Mouse (Mus musculus): ENCODE measurements around the gene Upk2. TPM values are rescaled to one million over a fixed set of nuclear protein-coding genes. Genes with fewer than 3 reads are reported as not detected.
"Not testable (repeated sequence)": the region's sequence is repeated elsewhere in the genome, so short reads cannot be mapped to it uniquely, and the experiment has no call there.

The Upk2 gene
- polyA plus RNA-seq, 1 experiment from 2014 or later = not detected

DNA sequence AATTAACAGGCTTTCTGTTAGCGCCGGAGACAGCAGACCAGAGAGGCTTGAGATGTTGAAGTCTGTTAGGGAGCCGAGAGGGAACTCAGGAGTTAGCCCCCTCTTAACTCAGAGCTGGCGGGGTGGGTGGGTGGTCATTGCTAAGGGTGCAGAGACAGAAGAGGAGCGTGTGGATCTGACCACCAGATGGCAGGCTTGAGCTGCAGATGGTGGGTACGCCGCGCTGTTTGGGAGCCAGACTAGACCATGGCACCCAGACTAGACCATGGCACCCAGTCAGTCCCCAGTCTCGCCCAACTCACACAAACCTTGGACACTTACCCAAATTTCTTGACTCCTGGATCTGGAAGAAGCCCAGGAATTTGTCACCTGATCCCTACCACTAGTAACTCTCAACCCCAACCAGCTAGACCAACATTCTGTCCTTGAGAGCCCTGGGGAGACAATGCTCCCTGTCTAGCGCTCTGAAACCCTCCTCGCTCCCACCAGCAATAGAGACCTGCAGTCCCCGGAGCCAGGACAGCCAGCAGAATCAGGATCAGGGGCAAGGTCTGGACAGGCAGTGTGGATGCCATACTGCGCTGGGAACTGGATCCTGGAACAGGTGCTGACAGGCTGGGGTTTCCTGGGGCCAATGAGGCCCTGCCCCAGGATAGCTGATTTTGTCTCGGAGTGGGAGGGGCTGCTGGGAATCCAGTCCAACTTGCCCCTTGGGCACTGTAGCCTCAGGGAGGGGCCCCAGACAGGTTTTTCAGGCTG, 465 bp downstream of the Upk2 start:
- no peak overlapping the region for H3K4me2 ChIP-seq
- peaks cover 58% of the 10 kb centered on the region for H3K27me3 ChIP-seq
- WGBS (ENCODE audit: insufficient replicate concordance) = 12% methylated on average over 14 of the region's 14 CpGs
- H3K36me3 ChIP-seq = no peaks in the 10 kb centered on the region
- DNase-seq (peak; percentile 48), ATAC-seq (ENCODE audit: low read depth) (peak; percentile 50; the same call in 1 of the 2 replicates)
- no peak overlapping the region for H3K27ac ChIP-seq
- no peaks in the 10 kb centered on the region for H3K9me3 ChIP-seq (replicated peaks)
- no peak overlapping the region for H3K4me3 ChIP-seq (replicated peaks)
- no peak overlapping the region for H3K9ac ChIP-seq
- H3K4me1 ChIP-seq (replicated peaks) = no peaks in the 10 kb centered on the region

DNA sequence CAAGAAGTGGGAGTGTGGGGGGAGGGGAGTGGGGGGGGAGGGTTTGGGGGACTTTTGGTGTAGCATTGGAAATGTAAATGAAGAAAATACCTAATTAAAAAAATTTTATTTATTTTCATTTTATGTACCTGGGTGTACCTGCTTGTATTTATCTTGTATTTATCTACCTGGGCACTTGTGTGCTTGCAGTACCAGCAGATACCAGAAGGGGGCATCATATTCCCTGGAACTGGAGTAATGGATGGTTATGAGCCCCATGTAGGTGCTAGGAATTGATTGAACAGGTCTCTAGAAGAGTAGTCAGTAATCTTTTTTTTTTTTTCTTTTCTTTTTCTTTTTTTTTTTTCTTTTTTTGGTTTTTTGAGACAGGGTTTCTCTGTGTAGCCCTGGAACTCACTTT, 4.4 kb downstream of the Upk2 start:
- Histone ChIP-seq H3K27me3 (peaks cover 29% of the 10 kb centered on the region), H3K4me1 (replicated peaks) (no peaks in the 10 kb centered on the region), H3K4me3 (replicated peaks) (no peak overlapping the region), H3K9me3 (replicated peaks) (no peaks in the 10 kb centered on the region), H3K27ac (no peak overlapping the region), H3K9ac (no peak overlapping the region), H3K36me3 (no peaks in the 10 kb centered on the region), H3K4me2 (no peak overlapping the region)
- no peak for ATAC-seq (ENCODE audit: low read depth)
- DNase-seq = no peak

DNA sequence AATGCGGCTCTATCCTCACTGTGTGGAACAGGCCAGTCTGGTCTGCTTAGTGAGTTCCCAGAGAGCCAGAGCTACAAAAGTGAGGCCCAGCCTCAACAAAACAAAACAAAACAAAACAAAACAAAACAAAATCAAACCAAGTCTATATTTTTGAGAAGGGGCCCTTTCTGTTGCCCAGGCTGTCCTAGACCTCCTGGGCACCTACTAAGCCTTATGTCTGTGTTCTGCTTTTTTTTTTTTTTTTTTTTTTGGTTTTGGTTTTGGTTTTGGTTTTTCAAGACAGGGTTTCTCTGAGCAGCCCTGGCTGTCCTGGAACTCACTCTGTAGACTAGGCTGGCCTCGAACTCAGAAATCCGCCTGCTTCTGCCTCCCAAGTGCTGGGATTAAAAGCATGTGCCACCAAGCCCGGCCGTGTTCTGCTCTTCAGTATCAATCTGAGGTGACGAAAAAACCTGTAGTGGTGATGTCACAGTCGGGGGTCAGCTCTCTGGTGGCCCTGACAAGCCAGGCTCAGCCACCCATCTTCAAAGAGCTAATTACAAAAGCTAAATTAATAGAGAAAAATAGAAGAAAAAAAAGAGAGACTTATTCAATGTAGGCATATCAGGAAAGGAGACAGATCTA, 10.3 kb downstream of the Upk2 start:
- WGBS (ENCODE audit: insufficient replicate concordance) = 62% methylated on average over 7 of the region's 7 CpGs
- H3K27me3 ChIP-seq; H3K4me3 ChIP-seq (replicated peaks); DNase-seq; H3K9ac ChIP-seq; H3K9me3 ChIP-seq (replicated peaks); H3K36me3 ChIP-seq; H3K4me1 ChIP-seq (replicated peaks); H3K27ac ChIP-seq; ATAC-seq (ENCODE audit: low read depth); H3K4me2 ChIP-seq: not testable (repeated sequence)

GRCm38 (mm10) chr9:44440961-44441360, 13.8 kb downstream of the Upk2 start, which contains the start of gene Foxr1:
Gene Foxr1 (minus strand): TSS chr9:44441136.
- Histone ChIP-seq H3K4me1 (replicated peaks) (no peaks in the 10 kb centered on the region), H3K9ac (no peak within 1 kb of the TSS), H3K4me2 (no peak within 1 kb of the TSS), H3K36me3 (no peaks in the 10 kb centered on the region), H3K4me3 (replicated peaks) (no peak within 1 kb of the TSS), H3K9me3 (replicated peaks) (no peaks in the 10 kb centered on the region), H3K27me3 (peaks cover 4% of the 10 kb centered on the region; the same call in 1 of the 2 replicates), H3K27ac (no peak within 1 kb of the TSS)
- DNase-seq = no peak
- ATAC-seq (ENCODE audit: low read depth) = no peak
- 55% methylated on average over 19 of the region's 19 CpGs for WGBS (ENCODE audit: insufficient replicate concordance)

GRCm38 (mm10) chr9:44435747-44436146, 19.0 kb downstream of the Upk2 start:
- no peak for DNase-seq
- no peak overlapping the region for H3K4me3 ChIP-seq (replicated peaks)
- no peak for ATAC-seq (ENCODE audit: low read depth)
- no peak overlapping the region for H3K9ac ChIP-seq
- H3K36me3 ChIP-seq = no peaks in the 10 kb centered on the region
- no peaks in the 10 kb centered on the region for H3K9me3 ChIP-seq (replicated peaks)
- no peak overlapping the region for H3K27ac ChIP-seq
- 21% methylated on average over 6 of the region's 6 CpGs for WGBS (ENCODE audit: insufficient replicate concordance)
- H3K27me3 ChIP-seq = peaks cover 8% of the 10 kb centered on the region; the same call in 1 of the 2 replicates
- H3K4me1 ChIP-seq (replicated peaks) = no peaks in the 10 kb centered on the region
- no peak overlapping the region for H3K4me2 ChIP-seq

- H3K27ac ChIP-seq = no peak overlapping the region
- no peak overlapping the region for H3K4me3 ChIP-seq (replicated peaks)
- H3K9me3 ChIP-seq (replicated peaks) = no peaks in the 10 kb centered on the region
- WGBS (ENCODE audit: insufficient replicate concordance) = 25% methylated on average over 5 of the region's 5 CpGs
- H3K9ac ChIP-seq = no peak overlapping the region
- H3K4me2 ChIP-seq = no peak overlapping the region
- no peaks in the 10 kb centered on the region for H3K4me1 ChIP-seq (replicated peaks)
- no peaks in the 10 kb centered on the region for H3K36me3 ChIP-seq
- peaks cover 4% of the 10 kb centered on the region; the same call in 1 of the 2 replicates for H3K27me3 ChIP-seq
- DNase-seq (no peak), ATAC-seq (ENCODE audit: low read depth) (no peak)
These were observed 22.1 kb downstream of the Upk2 start for GRCm38 (mm10) chr9:44432577-44433185.

DNA sequence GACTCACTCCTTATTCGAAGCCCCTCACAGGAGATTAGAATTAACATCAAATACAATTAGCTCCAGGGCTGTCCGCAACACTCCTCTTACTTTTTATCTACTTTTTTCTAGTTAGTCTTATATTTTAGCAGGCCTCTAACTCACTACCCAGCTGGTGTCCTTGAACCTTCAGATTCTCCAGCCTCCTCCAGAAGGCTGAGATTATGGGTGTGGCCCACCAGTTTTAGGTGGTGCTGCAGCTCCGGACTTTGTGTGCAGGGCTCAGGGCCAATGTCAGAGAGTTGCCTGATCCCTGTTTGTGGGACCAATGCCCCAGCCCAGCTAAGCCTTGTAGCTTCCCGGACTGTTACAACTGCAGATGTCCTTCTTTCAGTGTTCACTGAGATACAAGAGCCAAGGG, 31.2 kb downstream of the Upk2 start:
- H3K36me3 ChIP-seq = no peaks in the 10 kb centered on the region
- no peak overlapping the region for H3K27ac ChIP-seq
- peaks cover 2% of the 10 kb centered on the region for H3K4me1 ChIP-seq (replicated peaks)
- no peak overlapping the region for H3K4me3 ChIP-seq (replicated peaks)
- 0 out of 2 replicates have a peak, but pooled peaks cover 2% of the 10 kb centered on the region for H3K9me3 ChIP-seq (replicated peaks)
- WGBS (ENCODE audit: insufficient replicate concordance) = 55% methylated on average over 4 of the region's 4 CpGs
- no peak overlapping the region for H3K9ac ChIP-seq
- 0 out of 2 replicates have a peak, but pooled peaks cover 3% of the 10 kb centered on the region for H3K27me3 ChIP-seq
- DNase-seq = no peak
- ATAC-seq (ENCODE audit: low read depth) = no peak
- no peak overlapping the region for H3K4me2 ChIP-seq

DNA sequence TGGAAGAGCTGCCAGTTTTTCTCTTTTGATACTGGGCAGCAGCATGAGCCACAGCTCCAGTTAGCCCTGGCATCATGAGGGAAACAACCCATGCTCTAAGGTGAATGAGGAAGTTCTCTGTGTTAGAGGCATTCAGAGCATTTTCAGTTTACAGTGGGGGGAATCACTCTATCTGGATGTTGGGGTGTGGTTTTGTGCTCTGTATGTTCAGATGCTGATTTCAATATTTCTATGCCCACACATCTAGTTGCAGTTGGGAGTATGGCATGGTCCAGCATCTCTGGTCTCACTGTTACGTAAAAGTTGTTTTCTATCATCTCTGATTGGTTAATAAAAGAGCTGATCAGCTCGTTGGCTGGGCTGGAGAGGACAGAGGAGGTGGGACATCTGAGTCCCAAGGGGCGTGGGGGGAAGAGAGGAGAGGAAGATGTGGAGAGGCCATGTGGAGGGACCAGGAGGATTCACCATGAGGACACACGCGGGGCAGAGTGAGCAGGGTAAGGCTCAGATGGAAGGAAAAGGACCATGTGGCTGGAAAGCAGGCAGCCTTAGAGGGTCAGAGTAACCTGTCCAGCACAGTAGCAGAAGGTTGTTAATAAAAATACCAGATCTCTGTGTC, 34.4 kb downstream of the Upk2 start:
- peaks cover 21% of the 10 kb centered on the region for H3K4me1 ChIP-seq (replicated peaks)
- no peak overlapping the region for H3K4me2 ChIP-seq
- ATAC-seq (ENCODE audit: low read depth) (no peak), DNase-seq (no peak)
- H3K27ac ChIP-seq = no peak overlapping the region
- WGBS (ENCODE audit: insufficient replicate concordance) = 55% methylated on average over 5 of the region's 5 CpGs
- 0 out of 2 replicates have a peak, but pooled peaks cover 3% of the 10 kb centered on the region for H3K27me3 ChIP-seq
- no peak overlapping the region for H3K4me3 ChIP-seq (replicated peaks)
- H3K36me3 ChIP-seq = peaks cover 11% of the 10 kb centered on the region
- H3K9me3 ChIP-seq (replicated peaks) = 0 out of 2 replicates have a peak, but pooled peaks cover 2% of the 10 kb centered on the region
- no peak overlapping the region for H3K9ac ChIP-seq

- ATAC-seq (ENCODE audit: low read depth); H3K4me2 ChIP-seq; H3K27me3 ChIP-seq; H3K27ac ChIP-seq; H3K9me3 ChIP-seq (replicated peaks); H3K4me3 ChIP-seq (replicated peaks); H3K9ac ChIP-seq; DNase-seq: not testable (repeated sequence)
- Histone ChIP-seq H3K4me1 (replicated peaks) (peaks cover 21% of the 10 kb centered on the region), H3K36me3 (peaks cover 14% of the 10 kb centered on the region)
- WGBS (ENCODE audit: insufficient replicate concordance) = 85% methylated on average over 9 of the region's 9 CpGs
These were observed 35.0 kb downstream of the Upk2 start for GRCm38 (mm10) chr9:44419730-44420129.

DNA sequence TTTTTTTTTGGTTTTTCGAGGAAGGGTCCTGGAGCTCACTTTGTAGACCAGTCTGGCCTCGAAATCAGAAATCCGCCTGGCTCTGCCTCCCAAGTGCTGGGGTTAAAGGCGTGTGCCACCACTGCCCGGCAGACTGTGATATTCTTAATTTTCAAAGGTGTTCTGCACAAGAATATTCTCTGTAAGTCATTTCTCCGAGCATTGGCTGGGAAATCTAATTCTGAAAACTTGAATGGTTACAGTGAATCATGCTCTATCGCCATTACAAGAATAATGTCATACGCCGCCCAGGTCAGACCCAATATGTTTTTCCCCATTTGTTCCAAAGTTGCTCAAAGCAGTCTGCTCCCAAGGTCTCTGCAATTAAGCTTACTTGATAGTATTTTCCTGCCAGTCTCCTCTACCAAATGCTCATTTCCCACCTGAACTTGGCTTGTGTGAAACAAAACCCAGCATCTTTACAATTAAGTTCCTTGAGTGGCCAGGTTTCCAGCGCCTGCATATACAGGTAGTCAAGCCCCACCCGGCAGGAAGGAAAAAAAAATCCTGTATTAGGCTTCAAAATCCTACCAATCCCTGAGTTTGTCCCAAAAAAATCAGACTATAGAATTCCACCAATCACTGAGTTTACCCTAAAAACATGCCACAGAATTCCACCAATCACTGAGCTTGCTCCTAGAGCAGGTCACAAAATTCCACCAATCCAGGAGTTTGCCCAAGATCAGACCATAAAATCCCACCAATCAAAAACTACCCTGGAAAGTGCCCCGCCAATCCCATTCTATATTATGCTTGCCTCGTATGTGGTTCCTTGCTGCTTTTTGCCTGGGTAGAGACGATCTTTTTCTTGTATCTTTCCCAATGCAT, 36.0 kb downstream of the Upk2 start, which contains the start of gene Ccdc84:
Gene Ccdc84, minus strand, starts transcription at position 51 of the 867 bp plus-strand sequence.
- DNase-seq = no peak

More for the DNA sequence above, 36.0 kb downstream of the Upk2 start, which contains the start of gene Ccdc84:
- H3K9ac ChIP-seq = peak within 1 kb of the TSS; percentile 95
- peak within 1 kb of the TSS; percentile 86 for H3K27ac ChIP-seq
- 0 out of 2 replicates have a peak, but pooled peaks cover 2% of the 10 kb centered on the region for H3K9me3 ChIP-seq (replicated peaks)
- peak within 1 kb of the TSS; percentile 94 for H3K4me2 ChIP-seq
- H3K27me3 ChIP-seq = no peaks in the 10 kb centered on the region
- peak within 1 kb of the TSS; percentile 94 for H3K4me3 ChIP-seq (replicated peaks)
- H3K4me1 ChIP-seq (replicated peaks) = peaks cover 21% of the 10 kb centered on the region
- 73% methylated on average over 14 of the region's 14 CpGs for WGBS (ENCODE audit: insufficient replicate concordance)
- no peak for ATAC-seq (ENCODE audit: low read depth)
- peaks cover 18% of the 10 kb centered on the region for H3K36me3 ChIP-seq

Data from liver, embryonic 13.5 days (tissue).